Mouse (Mus musculus) central nervous system, embryonic 14 days (tissue): Measurements from ENCODE around the gene Aspdh. TPM values are rescaled to one million over a fixed set of nuclear protein-coding genes. Genes with fewer than 3 reads are reported as not detected.

ENCODE experiments used
- polyA plus RNA-seq: library from polyadenylated mRNA; depleted of rRNA; stranded (reverse); fragments of >200 nt; gene quantifications from 2 replicates; pipeline ENCODE4 v1.2.3, GENCODE M21; 2012; rRNA removed

Gene Aspdh
- polyA plus RNA-seq: 26.7 and 26.9 TPM in 2 replicates

GRCm38 (mm10) chr7:44465111-44465510 lies at the start of gene Aspdh:
Gene Aspdh, plus strand, starts transcription at chr7:44465391.

GRCm38 (mm10) chr7:44428968-44429521 lies 36.1 kb upstream of the Aspdh start, which contains the start of gene Lrrc4b:
Gene Lrrc4b, plus strand, starts transcription at chr7:44429018.

GRCm38 (mm10) chr7:44467811-44468411 lies 2.7 kb downstream of the Aspdh start, which contains the start of gene Josd2:
Gene Josd2, plus strand, starts transcription at chr7:44467980.

GRCm38 (mm10) chr7:44495992-44496770 lies 31.0 kb downstream of the Aspdh start, which contains the start of the genes Emc10 and Fam71e1:
Gene Emc10, minus strand, starts transcription at chr7:44496529.
Gene Fam71e1, plus strand, starts transcription at chr7:44496581.

Other genes with a start within 250 kb of the Aspdh start
- not detected in 2 replicates for gene Klk1b5, start 249.4 kb upstream of the Aspdh start, polyA plus RNA-seq
- not detected in 2 replicates for gene Klk1, start 240.0 kb upstream of the Aspdh start, polyA plus RNA-seq
- gene Gm36864, start 229.2 kb upstream of the Aspdh start, polyA plus RNA-seq: not detected in 2 replicates
- 1.4 and 1.6 TPM in 2 replicates for gene 1700028J19Rik, start 218.7 kb upstream of the Aspdh start, polyA plus RNA-seq
- gene 2410002F23Rik, start 218.7 kb upstream of the Aspdh start, polyA plus RNA-seq: 290 and 299 TPM in 2 replicates
- gene Acp4, start 208.0 kb upstream of the Aspdh start, polyA plus RNA-seq: 0.05 TPM in 1 of 2 replicates, not detected in the other
- 0.51 TPM in 1 of 2 replicates, not detected in the other for gene Gm15517, start 203.9 kb upstream of the Aspdh start, polyA plus RNA-seq
- 4.6 and 6.3 TPM in 2 replicates for gene Clec11a, start 158.5 kb upstream of the Aspdh start, polyA plus RNA-seq
- 23.6 and 34.2 TPM in 2 replicates for gene Shank1, start 155.1 kb upstream of the Aspdh start, polyA plus RNA-seq
- gene Syt3, start 81.3 kb upstream of the Aspdh start, polyA plus RNA-seq: 26.1 and 27.0 TPM in 2 replicates
- gene 1700008O03Rik, start 79.6 kb upstream of the Aspdh start, polyA plus RNA-seq: 3.3 and 4.9 TPM in 2 replicates
- 193 and 226 TPM in 2 replicates for gene Lrrc4b, start 36.4 kb upstream of the Aspdh start, polyA plus RNA-seq
- 90.7 and 102 TPM in 2 replicates for gene Josd2, start 2.6 kb downstream of the Aspdh start, polyA plus RNA-seq
- gene Emc10, start 31.1 kb downstream of the Aspdh start, polyA plus RNA-seq: 185 and 186 TPM in 2 replicates
- 39.6 and 46.7 TPM in 2 replicates for gene Fam71e1, start 31.2 kb downstream of the Aspdh start, polyA plus RNA-seq
- 0.01 and 0.05 TPM in 2 replicates for gene Mybpc2, start 59.3 kb downstream of the Aspdh start, polyA plus RNA-seq
- gene Spib, start 66.7 kb downstream of the Aspdh start, polyA plus RNA-seq: 0.06 and 0.16 TPM in 2 replicates
- gene Pold1, start 83.5 kb downstream of the Aspdh start, polyA plus RNA-seq: 60.2 and 64.2 TPM in 2 replicates
- gene Nr1h2, start 88.6 kb downstream of the Aspdh start, polyA plus RNA-seq: 94.5 and 97.2 TPM in 2 replicates
- gene Napsa, start 107.0 kb downstream of the Aspdh start, polyA plus RNA-seq: 0.64 TPM in 2 replicates
- 16.8 and 23.5 TPM in 2 replicates for gene Kcnc3, start 125.3 kb downstream of the Aspdh start, polyA plus RNA-seq
- gene Myh14, start 205.5 kb downstream of the Aspdh start, polyA plus RNA-seq: 0.93 and 2.3 TPM in 2 replicates
- gene Izumo2, start 243.4 kb downstream of the Aspdh start, polyA plus RNA-seq: not detected in 2 replicates